Mouse (Mus musculus) forebrain, embryonic 15.5 days (tissue): ENCODE data around the gene Zfp931. TPM values are rescaled to one million over a fixed set of nuclear protein-coding genes. Genes with fewer than 3 reads are reported as not detected.
"Not testable (repeated sequence)": the region's sequence is repeated elsewhere in the genome, so short reads cannot be mapped to it uniquely, and the experiment has no call there.

Experiments
- ATAC-seq: fragments of 200-750 bp; cut with Nextera tagmentation; replicated peaks from 2 replicates; pipeline ENCODE4 v1.8.0; 2017; ENCODE audit warnings: mild to moderate bottlenecking, moderate TSS enrichment, moderate library complexity
- H3K27ac ChIP-seq: fragments of 300-500 bp; sonication (generic); replicated peaks from 2 replicates; pipeline ENCODE4 v1.5.1; 2015; ENCODE audit warnings: mild to moderate bottlenecking, inconsistent platforms
- H3K27me3 ChIP-seq: fragments of 300-500 bp; sonication (generic); 2 replicates; pipeline ENCODE4 v1.6.1; 2015; ENCODE audit warnings: inconsistent platforms
- H3K36me3 ChIP-seq: fragments of 300-500 bp; sonication (generic); 2 replicates; pipeline ENCODE4 v1.6.1; 2015; ENCODE audit warnings: mild to moderate bottlenecking, inconsistent platforms
- H3K4me1 ChIP-seq: fragments of 300-500 bp; sonication (generic); 2 replicates; pipeline ENCODE4 v1.6.1; 2015; ENCODE audit warnings: inconsistent platforms
- H3K4me2 ChIP-seq: fragments of 300-500 bp; sonication (generic); replicated peaks from 2 replicates; pipeline ENCODE4 v1.6.1; 2015; ENCODE audit warnings: mild to moderate bottlenecking, inconsistent platforms
- H3K4me3 ChIP-seq: fragments of 300-500 bp; sonication (generic); 2 replicates; pipeline ENCODE4 v1.5.1; 2015; ENCODE audit warnings: mild to moderate bottlenecking, inconsistent platforms
- H3K9ac ChIP-seq: fragments of 300-500 bp; sonication (generic); replicated peaks from 2 replicates; pipeline ENCODE4 v1.6.1; 2015; ENCODE audit warnings: mild to moderate bottlenecking, inconsistent platforms
- H3K9me3 ChIP-seq: fragments of 300-500 bp; sonication (generic); 2 replicates; pipeline ENCODE4 v1.6.1; 2016; ENCODE audit warnings: inconsistent platforms
- WGBS: fragments of 180-500 bp; shearing (Covaris S2); methylation state at CpG from one replicate; pipeline ENCODE4 v1.1.7; 2015; ENCODE audit warnings: mixed read lengths; 5-methylcytosine and 5-hydroxymethylcytosine counted together
- polyA plus RNA-seq: library from polyadenylated mRNA; unstranded; fragments of >200 nt; fragmentation: Nextera tagmentation; extraction: Ambion mirVana; gene quantifications from 2 replicates; pipeline ENCODE4 v1.2.1, GENCODE M21; 2015

The Zfp931 gene
- 13.4 TPM in 2 replicates for polyA plus RNA-seq

- not testable (repeated sequence) for H3K27me3 ChIP-seq, H3K27ac ChIP-seq, H3K36me3 ChIP-seq, ATAC-seq, H3K9me3 ChIP-seq, H3K4me1 ChIP-seq
- H3K4me3 ChIP-seq: peak within 1 kb of the TSS; percentile 44
- 0% methylated on average over 9 of the region's 14 CpGs for WGBS
- peak within 1 kb of the TSS; percentile 41; the same call in 1 of the 2 replicates for H3K9ac ChIP-seq
- H3K4me2 ChIP-seq: peak within 1 kb of the TSS; percentile 47
Observed at GRCm38 (mm10) chr2:178078166-178078717, at the start of gene Zfp931. Gene Zfp931 (minus strand): TSS chr2:178078476.

GRCm38 (mm10) chr2:178126041-178126820 is 48.0 kb upstream of the Zfp931 start:
- Histone ChIP-seq H3K9me3 (no peaks in the 10 kb centered on the region), H3K27me3 (no peaks in the 10 kb centered on the region), H3K4me3 (no peak overlapping the region), H3K4me1 (no peaks in the 10 kb centered on the region), H3K4me2 (no peak overlapping the region), H3K9ac (no peak overlapping the region), H3K27ac (no peak overlapping the region), H3K36me3 (no peaks in the 10 kb centered on the region)
- no peak for ATAC-seq
- WGBS: 91% methylated on average over 7 of the region's 7 CpGs

GRCm38 (mm10) chr2:178125427-178125826 is 47.2 kb upstream of the Zfp931 start:
- Histone ChIP-seq H3K4me3 (no peak overlapping the region), H3K4me2 (no peak overlapping the region), H3K27ac (no peak overlapping the region), H3K4me1 (no peaks in the 10 kb centered on the region), H3K9me3 (no peaks in the 10 kb centered on the region), H3K27me3 (no peaks in the 10 kb centered on the region), H3K36me3 (no peaks in the 10 kb centered on the region), H3K9ac (no peak overlapping the region)
- WGBS: 83% methylated on average over 8 of the region's 8 CpGs
- ATAC-seq: no peak

DNA sequence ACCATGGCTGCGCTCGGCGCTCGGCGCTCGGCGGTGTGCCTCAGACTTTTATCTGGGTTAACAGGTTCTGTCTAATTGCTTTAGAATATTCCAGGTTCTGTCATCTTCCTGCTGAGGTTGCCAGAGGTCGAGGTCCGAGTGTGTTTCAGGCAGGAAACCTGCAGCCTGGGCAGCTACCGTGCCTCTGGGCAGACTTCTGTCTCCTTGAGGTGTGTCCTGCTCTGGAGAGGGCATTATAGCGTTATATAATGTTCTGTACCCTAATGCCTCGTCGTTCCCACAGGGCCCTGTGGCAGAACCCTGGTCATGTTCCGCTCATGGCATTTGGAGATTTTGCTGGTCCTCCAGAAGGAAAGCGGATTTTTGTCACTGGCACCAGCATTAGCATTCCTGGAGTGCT is 45.2 kb upstream of the Zfp931 start:
- no peak for ATAC-seq
- Histone ChIP-seq H3K27ac (no peak overlapping the region), H3K9ac (no peak overlapping the region), H3K27me3 (peaks cover 14% of the 10 kb centered on the region), H3K9me3 (no peaks in the 10 kb centered on the region), H3K4me2 (no peak overlapping the region), H3K36me3 (no peaks in the 10 kb centered on the region), H3K4me3 (no peak overlapping the region), H3K4me1 (peaks cover 11% of the 10 kb centered on the region)
- WGBS: 73% methylated on average over 15 of the region's 15 CpGs

DNA sequence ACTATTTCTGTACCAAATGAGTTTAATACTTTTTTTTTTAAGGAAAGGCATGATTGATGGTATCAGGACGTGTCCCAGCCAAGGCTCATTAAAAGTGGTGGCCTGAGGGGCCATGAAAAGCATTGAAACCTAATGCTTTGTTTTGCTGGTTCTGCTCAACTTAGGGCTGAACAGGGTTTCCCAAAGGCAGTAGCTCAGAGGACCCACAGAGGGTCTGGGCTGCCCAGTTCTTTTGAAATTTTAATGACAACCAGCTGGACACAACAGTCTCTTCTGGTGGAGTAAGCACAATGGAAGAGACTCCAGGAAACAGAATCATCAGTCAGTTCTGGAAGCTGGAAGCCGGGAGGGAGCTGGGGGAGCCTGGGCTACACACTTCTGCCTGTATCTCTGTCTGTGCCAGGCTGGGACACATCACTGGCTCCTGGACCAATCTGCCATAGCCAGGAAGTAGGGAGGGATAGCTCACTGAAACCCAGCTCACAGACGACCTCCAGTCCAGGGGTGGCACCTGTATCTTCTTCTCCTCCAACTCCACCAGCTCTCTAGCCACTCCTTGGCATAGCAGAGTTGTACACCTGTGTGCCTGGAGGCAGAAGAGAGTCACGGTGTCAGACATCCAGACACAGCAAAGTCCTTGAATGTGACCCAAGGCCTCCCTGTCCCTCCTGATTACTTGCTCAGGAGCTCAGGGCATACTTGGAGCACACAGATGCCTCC is 43.8 kb upstream of the Zfp931 start:
- WGBS: 36% methylated on average over 4 of the region's 4 CpGs
- Histone ChIP-seq H3K4me1 (peaks cover 11% of the 10 kb centered on the region), H3K4me2 (no peak overlapping the region), H3K27ac (no peak overlapping the region), H3K4me3 (no peak overlapping the region), H3K36me3 (no peaks in the 10 kb centered on the region), H3K27me3 (peaks cover 19% of the 10 kb centered on the region), H3K9ac (no peak overlapping the region), H3K9me3 (no peaks in the 10 kb centered on the region)
- ATAC-seq: no peak

DNA sequence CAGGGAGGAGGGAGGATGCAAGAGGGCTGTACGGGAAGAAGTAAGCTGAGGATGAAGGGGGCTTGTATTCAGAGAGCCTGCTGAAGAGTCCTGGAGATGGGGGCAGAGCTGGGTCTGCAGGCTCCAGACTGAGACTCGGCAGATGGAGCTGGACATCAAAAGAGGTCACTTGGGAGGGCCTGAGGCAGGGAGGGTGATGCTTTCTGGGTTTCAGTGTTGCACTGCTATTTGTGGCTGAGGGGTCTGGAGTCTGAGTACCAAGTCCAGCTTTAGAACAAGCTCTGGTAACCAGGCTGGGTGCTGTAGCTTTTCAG is 43.1 kb upstream of the Zfp931 start:
- Histone ChIP-seq H3K4me2 (no peak overlapping the region), H3K4me3 (no peak overlapping the region), H3K4me1 (peaks cover 11% of the 10 kb centered on the region), H3K9ac (no peak overlapping the region), H3K27me3 (peaks cover 19% of the 10 kb centered on the region), H3K9me3 (no peaks in the 10 kb centered on the region), H3K36me3 (no peaks in the 10 kb centered on the region), H3K27ac (no peak overlapping the region)
- 53% methylated on average over 2 of the region's 2 CpGs for WGBS
- no peak for ATAC-seq

DNA sequence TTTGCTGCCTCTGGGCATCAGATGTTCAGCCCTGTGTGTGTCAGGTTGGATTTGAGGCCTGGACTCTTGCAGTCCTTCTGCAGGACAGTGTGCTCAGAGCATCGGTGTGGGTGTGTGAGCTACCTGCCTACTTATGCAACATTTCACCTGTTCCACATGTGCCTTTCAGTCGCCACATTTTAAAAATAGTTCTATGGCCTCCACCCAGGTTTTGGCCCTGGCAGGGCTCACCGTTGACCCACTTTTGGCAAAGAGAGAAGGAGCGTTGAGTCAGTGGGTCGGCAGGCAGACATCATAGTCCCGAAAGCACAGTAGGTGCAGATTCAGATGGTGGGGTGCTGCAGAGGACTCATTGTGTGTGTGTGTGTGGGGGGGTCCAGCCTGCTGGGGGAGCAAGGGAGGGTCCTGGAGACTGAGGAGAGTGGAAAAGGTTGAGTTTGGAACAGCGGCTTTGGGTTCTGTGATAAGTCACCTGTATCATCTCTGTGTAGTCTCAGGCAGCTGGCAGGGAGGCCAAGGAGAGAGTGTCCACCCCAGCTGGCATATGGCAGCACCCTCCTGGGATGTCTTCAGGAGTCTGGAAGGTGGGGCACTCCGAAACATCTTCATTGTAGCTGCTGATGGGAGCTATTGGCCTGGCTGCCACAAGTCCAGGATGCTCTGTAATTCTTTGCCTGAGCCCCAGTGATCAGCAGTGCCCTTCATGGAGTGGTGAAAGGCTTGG is 42.5 kb upstream of the Zfp931 start:
- no peak overlapping the region for H3K27ac ChIP-seq

DNA sequence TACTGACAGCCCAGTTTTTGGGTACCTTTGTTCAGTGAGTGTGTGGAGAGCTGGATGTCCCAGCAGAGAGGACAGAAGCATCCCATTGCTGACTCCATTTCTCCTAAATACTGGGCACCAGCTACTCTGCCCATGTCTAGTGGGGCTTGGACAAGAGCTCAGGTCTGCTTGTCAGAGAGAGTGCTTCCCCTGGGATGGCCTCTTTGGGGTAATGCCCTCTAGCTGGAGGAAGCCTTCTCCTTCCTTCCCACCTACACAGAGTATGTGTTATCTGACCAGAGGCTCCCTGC is 42.0 kb upstream of the Zfp931 start:
- Histone ChIP-seq H3K27ac (no peak overlapping the region), H3K9ac (no peak overlapping the region), H3K36me3 (no peaks in the 10 kb centered on the region), H3K4me2 (no peak overlapping the region), H3K4me3 (no peak overlapping the region), H3K9me3 (no peaks in the 10 kb centered on the region), H3K27me3 (peaks cover 19% of the 10 kb centered on the region), H3K4me1 (peaks cover 11% of the 10 kb centered on the region)
- ATAC-seq: no peak

More for the DNA sequence above, 42.5 kb upstream of the Zfp931 start:
- Histone ChIP-seq H3K9ac (no peak overlapping the region), H3K36me3 (no peaks in the 10 kb centered on the region), H3K4me1 (peaks cover 11% of the 10 kb centered on the region), H3K4me2 (no peak overlapping the region), H3K9me3 (no peaks in the 10 kb centered on the region), H3K27me3 (peaks cover 19% of the 10 kb centered on the region), H3K4me3 (no peak overlapping the region)
- no peak for ATAC-seq
- WGBS: 91% methylated on average over 8 of the region's 8 CpGs

DNA sequence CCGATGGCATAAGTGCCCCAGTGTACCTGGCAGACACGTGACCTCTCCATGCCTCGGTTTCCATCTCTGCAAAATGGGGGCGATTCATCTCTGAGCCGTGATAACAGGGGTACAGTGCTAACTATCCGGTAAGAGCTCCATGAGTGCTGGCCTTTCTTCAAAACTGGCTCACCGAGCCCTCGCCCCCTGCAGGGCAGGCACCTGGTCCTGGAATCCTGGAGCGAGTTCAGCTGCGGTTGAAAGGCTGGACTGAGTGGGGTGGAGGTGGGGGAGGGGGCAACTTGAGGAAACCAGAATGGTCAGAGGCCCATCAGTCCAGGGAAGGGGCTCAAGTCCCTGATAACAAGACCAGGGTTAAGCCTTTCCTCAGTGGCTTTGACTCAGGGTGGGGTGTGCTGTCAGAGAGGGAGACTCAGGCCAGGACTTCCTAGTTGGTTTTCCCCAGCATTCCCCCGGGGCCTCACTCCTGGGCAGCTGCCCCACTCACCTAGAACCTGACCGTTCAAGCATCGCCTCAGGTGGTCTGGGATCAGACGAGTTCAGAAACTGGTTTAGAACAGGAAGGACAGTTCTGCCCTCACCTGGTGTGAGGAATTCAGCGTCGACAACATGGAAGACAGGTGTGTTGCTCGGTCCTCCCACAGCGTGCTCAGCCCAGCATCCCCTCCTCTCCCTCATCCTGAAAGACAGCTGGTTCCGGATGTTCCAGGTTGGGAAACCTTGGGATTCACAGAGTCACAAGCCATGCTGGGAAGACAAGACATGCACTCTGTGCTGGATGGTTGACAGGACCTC is 41.5 kb upstream of the Zfp931 start:
- ATAC-seq: no peak
- no peak overlapping the region for H3K27ac ChIP-seq
- peaks cover 11% of the 10 kb centered on the region for H3K4me1 ChIP-seq
- peak overlapping the region; percentile 44 for H3K4me3 ChIP-seq
- peak overlapping the region; percentile 48 for H3K9ac ChIP-seq
- H3K27me3 ChIP-seq: peaks cover 19% of the 10 kb centered on the region
- H3K9me3 ChIP-seq: no peaks in the 10 kb centered on the region
- H3K36me3 ChIP-seq: no peaks in the 10 kb centered on the region
- 22% methylated on average over 19 of the region's 19 CpGs for WGBS
- H3K4me2 ChIP-seq: peak overlapping the region; percentile 91

- 1% methylated on average over 45 of the region's 45 CpGs for WGBS
- H3K36me3 ChIP-seq: no peaks in the 10 kb centered on the region
- H3K4me1 ChIP-seq: peaks cover 11% of the 10 kb centered on the region
- H3K4me2 ChIP-seq: peak within 1 kb of the TSS; percentile 91
- H3K9ac ChIP-seq: peak within 1 kb of the TSS; percentile 48
- peak; percentile 59; the same call in 1 of the 2 replicates for ATAC-seq
- H3K27me3 ChIP-seq: peaks cover 19% of the 10 kb centered on the region
- H3K4me3 ChIP-seq: peak within 1 kb of the TSS; percentile 44
- H3K27ac ChIP-seq: no peak within 1 kb of the TSS
- H3K9me3 ChIP-seq: no peaks in the 10 kb centered on the region
Observed at GRCm38 (mm10) chr2:178118801-178119560, 40.7 kb upstream of the Zfp931 start, which contains the start of gene Phactr3. Gene Phactr3 (plus strand): TSS chr2:178118975.

DNA sequence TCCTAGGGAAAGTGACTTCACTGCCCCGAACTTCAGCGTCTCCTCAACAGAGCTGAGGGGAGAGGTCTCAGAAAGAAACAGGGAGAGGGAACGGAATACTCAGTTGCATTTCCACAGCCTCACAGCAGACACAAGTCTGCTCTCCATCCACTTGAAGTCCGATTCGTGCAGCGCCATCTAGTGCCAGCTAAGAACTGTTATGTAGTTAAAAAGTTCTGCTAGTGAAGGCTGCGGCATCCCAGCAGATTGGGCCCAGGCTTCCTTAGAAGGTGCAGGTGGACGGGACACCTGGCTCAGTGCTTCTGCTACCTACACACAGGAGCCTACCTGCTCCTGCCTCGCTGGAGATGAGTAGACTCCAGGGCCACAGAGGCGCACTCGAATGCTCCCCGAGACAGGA is 39.7 kb upstream of the Zfp931 start:
- H3K36me3 ChIP-seq: no peaks in the 10 kb centered on the region
- peaks cover 11% of the 10 kb centered on the region for H3K4me1 ChIP-seq
- 22% methylated on average over 12 of the region's 12 CpGs for WGBS
- no peak overlapping the region for H3K4me3 ChIP-seq
- no peaks in the 10 kb centered on the region for H3K9me3 ChIP-seq
- H3K9ac ChIP-seq: no peak overlapping the region
- H3K4me2 ChIP-seq: no peak overlapping the region
- H3K27ac ChIP-seq: no peak overlapping the region
- H3K27me3 ChIP-seq: peaks cover 19% of the 10 kb centered on the region
- peak; percentile 39 for ATAC-seq
